Mouse (Mus musculus) adrenal gland, postnatal 4 days (tissue): Measurements from ENCODE around the gene Zbtb46. TPM values are rescaled to one million over a fixed set of nuclear protein-coding genes. Genes with fewer than 3 reads are reported as not detected.
A peak's percentile ranks its signal among the peaks of the same experiment; 100 is the strongest.
"Not testable (repeated sequence)": the region's sequence is repeated elsewhere in the genome, so short reads cannot be mapped to it uniquely, and the experiment has no call there.

Source experiments
- DNase-seq, 2 experiments: peaks; one replicate each; pipeline ENCODE4 v3.0.0; 2021 to 2022; ENCODE audit warnings: low spot score in 2 of 2, mixed read lengths in 2 of 2
- long read RNA-seq, 2 experiments: library from polyadenylated mRNA; stranded (forward); transcript quantifications; one replicate each; pipeline ENCODE4 v2.0.0; 2021
- total RNA-seq, 2 experiments: library from RNA; stranded (reverse); gene quantifications; 2 replicates each; pipeline ENCODE4 v1.2.3; 2021

Zbtb46 gene
- total RNA-seq, result 10 to 100 TPM; 27.3 to 28.4 TPM
- long read RNA-seq, experiment 1, full-length matches to known transcripts, result 11 of 17 reads
- long read RNA-seq, experiment 1, partial matches to known transcripts, result 0 of 17 reads
- long read RNA-seq, experiment 1, other reads (novel, unspliced or antisense), result 6 of 17 reads
- long read RNA-seq, experiment 2, full-length matches to known transcripts, result 44 of 58 reads
- long read RNA-seq, experiment 2, partial matches to known transcripts, result 3 of 58 reads
- long read RNA-seq, experiment 2, other reads (novel, unspliced or antisense), result 11 of 58 reads

GRCm38 (mm10) chr2:181459153-181459672 is at the start of gene Zbtb46:
TSS of gene Zbtb46 (minus strand) at chr2:181459426.
- DNase-seq, result peak; percentile 81 to 88

- no peak for DNase-seq
Observed at GRCm38 (mm10) chr2:181498644-181499043, 39.4 kb upstream of the Zbtb46 start.

DNA sequence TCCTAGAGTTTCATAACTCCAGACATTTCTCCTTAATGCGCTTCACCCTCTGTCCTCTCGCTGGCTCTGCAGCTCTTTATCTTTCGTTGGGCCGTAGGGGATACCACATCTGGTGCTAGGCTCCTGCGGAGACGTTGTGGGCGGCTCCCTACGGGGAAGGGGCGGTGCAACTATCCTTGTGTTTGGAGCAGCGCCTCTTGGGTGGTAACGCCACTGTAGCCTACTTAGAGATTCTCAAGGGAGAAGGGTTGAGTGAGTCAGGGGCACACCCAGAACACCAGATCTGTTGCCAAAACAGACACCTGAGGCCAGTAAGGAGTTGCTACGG is 38.3 kb upstream of the Zbtb46 start:
- peak in 1 of 2 experiments; percentile 40 for DNase-seq

- peak; percentile 71 to 83 for DNase-seq
Observed at GRCm38 (mm10) chr2:181496831-181497547, 37.8 kb upstream of the Zbtb46 start, which contains the start of gene Tpd52l2. TSS of gene Tpd52l2 (plus strand) at chr2:181497142.

DNA sequence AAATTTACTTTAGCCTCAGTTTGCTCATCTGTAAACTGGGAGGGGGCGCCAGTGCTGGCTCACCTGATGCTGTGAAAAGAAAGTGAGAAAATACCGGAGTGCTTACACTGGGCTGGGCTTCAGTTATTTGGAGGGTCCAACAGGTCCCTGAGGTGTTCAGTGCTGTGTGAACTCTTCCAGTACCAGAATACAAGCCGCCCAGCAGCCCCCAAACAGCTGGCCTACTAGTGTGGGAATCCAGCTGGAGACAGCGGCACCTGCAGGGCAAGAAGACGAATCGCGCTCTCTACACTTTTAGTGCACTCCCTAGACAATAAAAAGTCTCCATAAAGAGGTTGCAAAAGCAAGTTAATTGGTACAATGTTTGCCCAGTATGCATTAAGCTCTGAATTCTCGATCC is 37.1 kb upstream of the Zbtb46 start:
- DNase-seq, result peak in 1 of 2 experiments; percentile 55

- not testable (repeated sequence) for DNase-seq
Observed at GRCm38 (mm10) chr2:181495845-181496244, 36.6 kb upstream of the Zbtb46 start.

- no peak for DNase-seq
Observed at GRCm38 (mm10) chr2:181494266-181494945, 35.2 kb upstream of the Zbtb46 start.

GRCm38 (mm10) chr2:181493156-181493927 is 34.1 kb upstream of the Zbtb46 start, which contains the start of gene Abhd16b:
TSS of gene Abhd16b (plus strand) at chr2:181493206.
- no peak for DNase-seq

DNA sequence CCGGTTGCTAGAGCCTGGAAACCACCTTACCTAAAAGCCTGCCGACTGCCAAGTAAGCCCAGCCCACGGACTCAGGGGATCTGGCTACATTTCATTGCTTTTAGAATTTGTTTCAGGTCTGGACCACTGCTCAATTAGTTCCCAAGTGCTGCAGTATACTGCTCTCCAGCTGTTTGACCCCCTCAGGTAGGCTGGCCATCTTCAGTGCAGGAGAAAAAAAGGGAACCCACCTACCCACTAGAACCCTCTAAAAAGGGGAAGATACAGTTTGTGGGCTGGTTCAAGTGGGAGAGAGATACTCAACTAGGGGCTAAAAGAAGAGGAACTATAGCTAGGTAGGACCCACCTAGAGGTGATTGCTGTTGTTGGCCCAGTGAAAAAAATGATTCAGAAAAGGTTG is 33.0 kb upstream of the Zbtb46 start:
- no peak for DNase-seq

GRCm38 (mm10) chr2:181491432-181492205 is 32.4 kb upstream of the Zbtb46 start:
- no peak for DNase-seq

- peak in 1 of 2 experiments; percentile 56 for DNase-seq
Observed at GRCm38 (mm10) chr2:181487338-181488277, 28.4 kb upstream of the Zbtb46 start.

DNA sequence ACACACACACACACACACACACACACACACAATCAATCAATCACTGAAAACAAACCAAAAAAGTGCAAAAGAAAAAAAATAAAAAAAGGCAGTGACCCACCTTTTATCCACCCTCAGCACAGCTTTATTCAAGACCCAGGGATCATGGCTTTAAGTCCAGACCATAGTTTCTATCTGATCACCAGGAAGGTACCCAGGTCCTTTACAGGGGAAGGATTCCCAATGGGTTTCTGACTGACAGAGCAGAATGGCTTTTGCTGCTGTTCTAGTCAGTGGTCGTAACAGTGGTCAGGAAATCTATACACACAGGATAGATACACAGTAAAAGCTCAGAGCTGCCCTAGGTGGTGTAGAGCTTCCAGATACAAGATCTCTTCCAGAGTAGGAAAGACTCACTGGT is 26.5 kb upstream of the Zbtb46 start:
- DNase-seq, result no peak

DNA sequence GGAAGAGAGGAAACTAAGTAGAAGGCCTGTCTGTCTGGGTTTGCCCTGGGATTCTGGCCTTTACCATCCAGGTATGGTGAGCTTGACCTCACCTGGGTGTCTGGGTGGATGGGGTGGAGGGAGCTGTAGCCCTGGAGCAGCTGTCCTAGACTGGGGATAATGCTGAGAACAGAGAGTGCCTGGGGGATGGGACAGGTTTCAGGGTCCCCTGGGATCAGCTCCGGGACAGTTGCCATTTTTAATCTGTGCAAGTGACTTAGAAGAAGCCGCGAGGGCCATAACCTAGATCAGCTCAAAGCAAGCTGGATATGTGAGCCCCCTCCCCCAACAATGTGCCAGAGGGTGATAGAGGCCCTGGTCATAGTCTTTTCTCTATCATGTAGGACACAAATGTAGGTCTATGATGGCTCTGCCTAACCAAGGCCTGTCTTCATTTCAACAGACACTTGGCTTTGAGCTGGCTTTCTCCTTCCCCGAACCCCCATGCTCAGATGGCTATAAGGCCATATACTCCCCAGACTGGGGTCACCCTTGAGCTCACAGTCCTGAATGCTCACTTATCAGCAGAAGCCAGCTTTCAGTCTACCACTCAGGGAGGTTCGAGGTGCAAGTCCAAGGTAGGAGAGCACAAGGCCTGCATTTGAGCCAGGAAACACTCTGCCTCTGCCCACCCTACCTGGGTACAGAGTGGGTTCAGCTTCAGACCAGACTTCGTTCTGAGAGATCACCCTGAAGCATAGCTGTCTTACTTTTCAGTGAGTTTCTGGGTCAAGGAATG is 25.4 kb upstream of the Zbtb46 start:
- DNase-seq, result no peak

DNA sequence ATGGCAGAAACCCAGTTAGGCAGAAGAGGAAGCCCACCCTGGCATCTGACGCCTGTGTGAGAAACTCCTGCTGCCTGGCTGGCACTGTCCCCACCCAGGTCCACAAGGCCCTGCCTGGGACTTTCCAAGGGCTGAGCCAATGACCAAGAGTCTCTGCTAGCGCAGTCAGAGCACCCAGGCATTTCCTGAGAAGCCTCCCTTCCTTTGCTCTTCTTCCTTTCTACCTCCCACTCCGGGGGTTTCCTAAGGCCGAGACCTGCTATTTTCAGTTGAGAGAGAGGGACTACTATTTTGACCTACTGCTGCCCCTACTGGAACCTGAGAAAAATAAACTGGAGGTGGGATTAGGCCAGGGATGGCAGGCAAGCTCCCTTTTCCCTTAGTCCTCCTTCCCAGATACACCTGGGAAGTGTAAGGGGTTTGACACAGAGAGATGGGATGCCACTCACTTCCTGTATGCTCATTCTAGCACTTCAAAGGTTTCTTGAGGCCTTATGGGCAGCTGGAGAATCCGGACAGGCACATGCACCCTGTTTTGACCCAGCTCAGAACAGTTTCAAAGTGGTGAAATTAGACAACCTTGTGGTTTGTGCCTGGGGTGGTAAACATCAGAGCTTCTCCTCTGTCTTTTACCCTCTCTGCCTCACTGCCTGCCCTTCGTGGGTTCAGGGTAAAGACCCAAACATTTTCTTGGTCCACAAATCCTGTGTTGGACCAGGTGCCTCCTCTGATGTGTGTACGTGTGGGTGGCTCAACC is 24.5 kb upstream of the Zbtb46 start:
- no peak for DNase-seq

DNA sequence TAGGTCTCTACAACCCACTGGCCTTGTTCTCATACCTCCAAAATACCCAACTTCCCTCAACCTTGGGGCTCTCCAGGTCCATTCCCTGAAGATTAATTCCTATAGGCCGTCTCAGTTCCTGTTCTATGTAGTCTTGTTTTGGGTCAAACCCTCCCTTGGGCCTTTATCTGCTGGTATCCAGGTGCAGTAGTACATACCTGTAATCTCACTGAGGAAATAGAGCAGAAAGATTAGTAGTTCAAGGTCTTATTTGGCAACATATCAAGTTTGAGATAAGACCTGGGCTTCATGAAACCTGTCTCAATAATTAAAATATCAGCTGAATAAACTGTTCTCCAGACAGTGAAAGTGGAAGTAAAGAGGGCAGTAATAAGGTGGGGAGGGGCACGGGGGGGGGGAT is 23.9 kb upstream of the Zbtb46 start:
- no peak for DNase-seq

DNA sequence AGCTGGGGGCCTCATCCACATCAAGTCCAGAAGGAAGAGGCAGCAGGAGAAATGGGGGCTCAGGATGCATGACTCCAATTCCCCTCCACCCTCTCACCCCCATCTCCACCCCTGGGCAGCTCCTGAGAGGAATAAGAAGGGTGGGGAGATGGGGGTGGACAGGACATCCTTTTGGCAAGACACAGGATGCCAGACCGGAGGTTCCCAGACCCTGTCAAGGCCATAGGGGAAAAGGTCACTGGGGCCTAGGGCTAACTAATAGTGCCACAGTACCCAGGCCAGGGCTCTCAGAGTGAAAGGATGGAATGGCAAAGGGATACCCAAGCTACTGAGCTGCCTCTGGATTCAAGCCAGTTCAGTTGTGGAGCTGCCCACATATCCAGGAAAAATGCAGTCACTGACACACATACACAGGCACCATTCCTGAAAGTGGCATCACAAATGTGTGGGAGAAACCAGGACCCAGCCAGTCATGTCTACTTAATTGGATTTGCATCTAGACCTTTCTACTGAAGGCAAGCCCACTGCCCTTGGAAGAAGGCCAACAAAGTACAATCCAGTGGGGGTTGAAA is 13.1 kb upstream of the Zbtb46 start:
- DNase-seq, result no peak

GRCm38 (mm10) chr2:181471246-181471645 is 12.0 kb upstream of the Zbtb46 start:
- no peak for DNase-seq
